Mouse (Mus musculus) embryo, embryonic 11.5 days (tissue): ENCODE measurements around the gene Hist1h4h.
"Not testable (repeated sequence)": the region's sequence is repeated elsewhere in the genome, so short reads cannot be mapped to it uniquely, and the experiment has no call there.

ENCODE experiments used
- DNase-seq: peaks from one replicate; pipeline ENCODE4 v3.0.0-alpha.2; 2012; ENCODE audit warnings: low read depth, low spot score

Gene Hist1h4h

DNA sequence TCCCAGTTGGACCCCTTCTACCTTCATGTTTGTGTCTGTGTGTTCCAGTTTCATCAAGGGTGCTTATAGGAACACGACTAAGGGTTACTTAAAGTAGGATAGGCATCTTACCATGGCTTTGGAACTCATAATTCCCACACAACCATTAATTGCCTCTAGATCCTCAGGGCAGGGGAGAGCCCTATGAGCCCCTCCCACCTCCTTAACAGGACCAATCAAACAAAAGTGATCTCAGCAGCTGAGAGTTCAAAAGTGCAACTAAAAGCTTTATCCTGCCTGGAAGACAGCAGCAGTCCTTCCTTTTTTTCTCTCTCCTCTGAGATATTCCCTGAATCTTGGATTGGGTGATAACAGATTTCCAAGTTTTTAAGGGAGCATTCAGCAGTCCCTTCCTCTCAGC lies 20.7 kb upstream of the Hist1h4h start:
- no peak for DNase-seq

DNA sequence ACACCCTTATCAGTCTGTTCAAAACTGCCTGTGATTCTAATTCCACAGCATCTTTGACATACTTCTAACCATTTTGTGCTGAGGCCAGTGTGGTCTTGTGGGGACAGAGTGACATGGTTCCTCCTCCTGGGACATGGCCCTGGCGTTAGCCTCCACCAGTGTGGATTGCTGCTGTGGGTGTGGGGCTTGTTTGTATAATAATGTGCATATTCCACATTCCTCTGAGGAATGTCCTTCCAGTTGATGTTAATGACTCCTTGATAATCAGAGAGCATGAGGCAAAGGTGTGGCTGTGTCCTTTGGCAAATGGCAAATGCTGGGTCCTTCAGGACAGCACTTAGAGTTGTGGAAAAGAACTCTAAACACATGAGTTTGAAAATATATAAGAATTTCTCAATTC lies 17.3 kb upstream of the Hist1h4h start:
- DNase-seq, result no peak

DNA sequence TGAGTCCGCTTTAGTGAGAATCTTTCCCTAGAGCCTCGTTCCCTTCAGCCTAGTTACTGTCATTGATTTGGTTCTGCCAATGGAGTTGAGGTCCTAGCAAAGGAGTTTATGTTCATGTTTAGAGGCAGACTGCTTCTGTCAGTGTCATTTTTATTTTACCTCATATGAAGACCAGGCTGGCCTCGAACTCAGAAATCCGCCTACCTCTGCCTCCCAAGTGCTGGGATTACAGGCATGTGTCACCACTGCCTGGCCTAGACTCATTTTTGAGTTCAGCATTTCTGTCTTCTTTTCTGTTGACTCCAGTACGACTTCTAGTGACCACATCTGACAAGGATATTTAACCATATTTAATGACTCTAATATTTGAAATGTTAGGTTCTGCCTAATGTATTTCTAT lies 15.6 kb upstream of the Hist1h4h start:
- no peak for DNase-seq

DNA sequence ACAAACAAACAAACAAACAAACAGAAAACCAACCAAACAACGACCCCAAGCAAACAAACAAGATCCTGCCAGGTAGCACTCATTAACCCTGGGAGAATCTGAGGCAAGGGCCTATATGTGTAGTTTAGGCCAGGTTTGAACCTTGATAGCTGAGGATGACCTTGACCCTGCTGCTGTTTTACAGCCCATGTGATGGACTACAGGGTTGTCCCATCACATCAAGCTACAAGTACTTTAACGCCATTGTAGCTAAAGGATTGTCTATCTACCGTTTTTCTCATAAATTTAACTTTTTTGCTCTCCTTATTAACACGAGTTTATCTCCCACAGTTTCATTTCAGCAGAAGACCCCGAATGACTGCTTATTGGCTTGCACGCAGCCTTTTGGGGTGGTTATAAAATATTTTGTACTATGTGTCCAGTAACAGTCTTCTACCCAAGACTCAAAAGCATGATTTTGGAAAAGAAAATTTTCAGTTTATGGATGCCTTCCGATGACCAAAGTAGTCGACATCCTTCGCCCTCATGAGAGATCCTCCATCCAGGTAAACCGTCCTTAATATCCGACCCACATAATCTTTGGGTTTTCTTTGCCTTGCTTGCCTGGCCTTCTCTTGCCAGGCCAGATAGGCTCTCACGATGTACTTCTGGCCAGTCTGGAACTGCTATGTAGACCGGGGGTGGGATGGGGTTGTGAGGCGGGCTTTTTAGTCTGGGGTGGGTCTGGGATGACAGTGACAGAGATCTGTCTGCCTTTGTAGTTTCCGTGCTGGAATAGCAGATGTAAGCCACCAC lies 14.8 kb upstream of the Hist1h4h start:
- DNase-seq, result no peak

DNA sequence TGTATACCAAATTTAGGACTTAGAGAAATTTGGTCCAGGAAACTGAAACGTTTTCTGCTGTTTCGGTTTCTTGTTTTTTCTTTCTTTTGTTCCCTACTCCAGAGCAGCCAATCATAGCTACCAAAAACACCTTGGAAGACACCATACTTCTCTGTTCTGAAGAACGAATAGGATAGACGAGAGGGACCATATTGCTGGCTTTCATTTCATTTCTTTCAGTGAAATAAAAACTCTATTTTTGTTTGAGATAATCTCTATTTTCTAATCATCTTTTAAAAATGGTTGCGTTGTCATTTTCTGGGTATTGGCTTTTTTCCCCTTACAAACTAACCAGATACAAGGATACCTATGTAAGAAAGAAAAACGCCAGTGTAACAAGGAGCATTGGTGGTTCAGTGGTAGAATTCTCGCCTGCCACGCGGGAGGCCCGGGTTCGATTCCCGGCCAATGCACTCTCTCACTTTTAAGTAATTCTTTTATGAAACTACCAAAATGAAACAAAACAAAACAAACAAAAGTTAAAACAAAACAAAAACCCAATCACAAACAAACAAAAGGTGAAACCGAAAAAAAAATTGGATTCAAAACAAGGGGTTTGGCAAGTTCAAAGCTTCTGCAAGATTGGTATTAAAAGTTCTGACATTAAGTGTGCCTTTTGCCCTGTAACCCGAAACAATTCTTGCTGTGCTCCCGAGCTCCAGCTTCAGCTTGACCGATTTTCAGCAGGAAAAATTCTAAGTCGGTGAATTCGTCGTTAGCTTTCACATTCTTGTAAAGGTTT lies 13.8 kb upstream of the Hist1h4h start:
- no peak for DNase-seq

DNA sequence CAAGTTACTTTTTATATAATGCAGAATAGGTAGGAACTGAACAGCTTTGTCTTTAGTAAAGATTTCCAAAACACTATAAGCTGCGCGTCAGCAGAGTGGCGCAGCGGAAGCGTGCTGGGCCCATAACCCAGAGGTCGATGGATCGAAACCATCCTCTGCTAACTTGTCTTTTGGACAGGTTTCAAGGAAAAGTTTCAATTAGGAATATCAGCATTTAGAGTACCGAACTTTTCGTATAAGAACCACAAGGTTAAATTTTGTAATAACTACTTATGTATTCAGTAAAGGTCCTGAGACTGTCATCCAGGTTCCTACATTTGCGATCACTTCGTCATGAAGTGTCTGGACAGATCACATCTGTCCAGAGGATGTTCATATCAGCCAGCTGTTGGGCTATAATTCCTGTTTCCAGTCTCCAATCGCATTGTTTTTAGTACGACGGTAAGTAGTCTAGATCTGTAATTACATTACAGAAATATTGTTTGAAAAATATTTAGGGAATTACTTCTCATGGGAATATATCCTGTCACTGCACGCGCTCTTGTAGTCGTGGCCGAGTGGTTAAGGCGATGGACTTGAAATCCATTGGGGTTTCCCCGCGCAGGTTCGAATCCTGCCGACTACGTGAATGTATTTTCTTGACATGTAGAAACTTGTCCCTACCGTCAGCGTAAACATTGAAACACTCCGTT lies 13.1 kb upstream of the Hist1h4h start:
- peak; percentile 79 for DNase-seq

DNA sequence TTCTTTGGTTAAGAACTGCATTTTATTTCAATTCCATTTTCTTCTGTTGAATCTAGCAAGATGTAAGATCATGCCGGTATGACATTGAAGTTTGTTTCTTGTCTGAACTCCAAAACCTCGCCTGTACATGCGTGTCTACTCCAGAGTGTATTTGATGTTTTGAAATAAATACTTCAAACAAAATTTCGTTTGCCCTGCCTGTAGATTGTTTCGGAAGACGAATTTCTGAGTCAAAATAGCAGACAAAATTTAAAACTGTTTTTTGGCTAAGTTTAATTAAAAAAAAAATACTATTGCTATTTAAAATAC lies 12.6 kb upstream of the Hist1h4h start:
- no peak for DNase-seq

DNA sequence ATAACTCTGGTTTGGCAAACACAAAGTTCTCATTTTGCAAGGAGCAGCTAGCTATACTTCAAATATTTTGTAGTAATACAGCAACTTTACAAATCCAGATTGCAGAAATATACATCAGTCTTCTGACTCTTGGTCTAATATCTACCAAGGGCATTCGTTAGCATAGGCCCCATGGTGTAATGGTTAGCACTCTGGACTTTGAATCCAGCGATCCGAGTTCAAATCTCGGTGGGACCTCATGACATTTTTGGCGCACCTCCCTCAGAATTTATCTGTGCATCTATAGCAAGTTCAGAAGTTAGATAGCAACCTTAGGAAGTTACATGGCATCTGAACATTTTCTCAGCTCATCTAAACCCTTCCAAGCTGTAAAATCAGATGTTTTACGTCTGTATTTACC lies 12.0 kb upstream of the Hist1h4h start:
- no peak for DNase-seq

DNA sequence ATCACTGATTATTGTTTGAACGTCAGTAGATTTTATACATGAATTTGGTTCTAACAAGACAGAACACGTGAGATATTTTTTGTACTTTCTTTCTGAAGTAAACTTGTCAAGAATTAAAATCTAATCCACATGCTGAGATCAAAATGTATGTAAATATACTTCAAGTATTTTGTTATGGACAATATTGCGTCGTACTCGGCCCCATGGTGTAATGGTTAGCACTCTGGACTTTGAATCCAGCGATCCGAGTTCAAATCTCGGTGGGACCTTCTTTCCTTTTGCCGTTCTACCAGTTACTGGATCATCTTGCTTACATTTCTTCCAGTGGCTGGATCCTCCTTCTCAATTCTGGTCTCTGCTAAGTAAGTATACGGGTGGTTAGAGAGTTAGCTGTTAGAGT lies 11.4 kb upstream of the Hist1h4h start:
- peak; percentile 70 for DNase-seq

DNA sequence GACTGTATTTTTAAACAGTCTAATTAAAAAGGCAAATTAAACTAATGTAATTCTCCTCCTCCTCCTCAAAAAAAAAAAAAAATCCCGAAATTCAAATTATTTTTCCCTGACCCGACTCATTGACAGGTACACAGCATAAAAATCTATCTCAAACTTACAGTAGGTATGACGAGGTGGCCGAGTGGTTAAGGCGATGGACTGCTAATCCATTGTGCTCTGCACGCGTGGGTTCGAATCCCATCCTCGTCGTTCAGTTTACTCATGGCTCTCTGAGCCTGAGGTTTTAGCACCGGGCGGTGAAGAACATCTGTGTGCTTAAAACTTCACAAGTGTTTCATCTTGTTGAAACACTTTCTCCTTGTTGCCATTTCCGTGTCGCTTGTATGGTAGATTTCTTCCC lies 9.1 kb upstream of the Hist1h4h start:
- no peak for DNase-seq

DNA sequence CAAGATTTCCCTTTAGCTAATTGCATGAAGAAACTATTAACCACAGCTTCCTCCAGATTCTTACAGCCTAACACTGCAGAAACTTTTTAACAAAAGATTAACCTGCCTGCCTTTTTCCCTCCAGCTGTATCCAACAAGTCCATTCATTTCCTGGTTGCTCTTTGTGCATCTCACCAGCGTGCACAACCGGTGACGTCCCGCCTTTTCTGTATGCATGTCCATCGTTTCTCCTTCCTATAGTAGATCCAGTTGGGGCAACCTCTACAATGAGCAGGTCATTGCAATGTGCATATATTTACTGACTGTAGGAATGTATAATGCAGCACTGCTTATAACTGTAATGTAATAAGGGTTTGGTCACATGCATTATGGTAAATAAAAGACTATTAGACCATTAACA lies 6.9 kb upstream of the Hist1h4h start:
- DNase-seq, result no peak

DNA sequence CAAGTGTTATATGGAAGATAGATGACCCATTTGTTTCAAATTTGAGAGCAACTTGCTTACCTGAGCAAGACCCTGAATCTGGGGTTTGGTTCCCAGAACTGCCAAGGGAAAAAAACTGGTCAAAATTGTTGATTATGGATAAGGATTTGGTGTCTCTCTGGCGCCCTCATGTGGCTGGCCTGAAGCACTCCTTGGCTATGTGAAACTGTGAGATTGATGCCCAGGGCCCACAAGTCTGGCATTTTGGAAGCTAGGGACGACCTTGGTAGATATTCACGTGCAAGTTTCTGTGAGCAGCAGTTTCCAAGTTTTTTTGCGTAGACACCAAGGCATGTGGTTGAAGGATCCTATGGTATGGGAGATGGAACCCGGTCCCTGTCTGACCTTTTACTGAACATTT lies 6.2 kb upstream of the Hist1h4h start:
- peak; percentile 79 for DNase-seq

DNA sequence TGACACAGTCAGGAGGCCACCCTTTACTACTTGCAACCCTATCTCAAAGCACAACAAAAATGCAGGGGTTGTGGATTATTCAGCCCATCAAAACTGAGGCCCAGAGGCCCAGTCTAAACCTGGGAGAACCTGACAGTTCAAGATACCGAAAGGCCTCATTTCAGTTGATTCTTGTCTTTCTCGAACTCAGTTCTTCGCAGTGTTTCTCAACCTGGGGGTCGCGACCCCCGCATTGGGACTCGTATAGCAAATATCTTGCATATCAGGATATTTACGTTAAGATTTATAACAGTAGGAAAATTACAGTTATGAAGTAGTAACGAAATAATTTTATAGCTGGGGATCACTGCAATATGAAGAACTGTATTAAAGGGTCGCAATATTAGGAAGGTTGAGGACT lies 4.9 kb upstream of the Hist1h4h start:
- no peak for DNase-seq

DNA sequence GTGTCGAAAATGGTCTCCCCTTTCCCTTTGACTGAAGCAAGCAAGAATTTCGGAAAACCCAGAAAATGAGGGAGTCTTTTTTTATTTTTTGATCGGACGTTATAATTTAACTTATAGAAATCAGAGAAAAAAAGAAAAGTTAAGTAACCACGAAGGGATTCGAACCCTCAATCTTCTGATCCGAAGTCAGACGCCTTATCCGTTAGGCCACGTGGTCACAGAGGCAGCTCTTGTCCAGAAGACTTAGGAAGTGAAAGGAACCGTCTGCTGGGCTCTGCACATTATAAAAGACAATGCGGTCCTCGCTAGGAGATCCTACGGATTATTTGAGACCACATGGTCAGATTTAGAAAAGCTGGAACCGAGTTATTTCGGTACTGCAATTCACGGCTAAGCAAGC lies 4.5 kb upstream of the Hist1h4h start:
- peak; percentile 87 for DNase-seq

DNA sequence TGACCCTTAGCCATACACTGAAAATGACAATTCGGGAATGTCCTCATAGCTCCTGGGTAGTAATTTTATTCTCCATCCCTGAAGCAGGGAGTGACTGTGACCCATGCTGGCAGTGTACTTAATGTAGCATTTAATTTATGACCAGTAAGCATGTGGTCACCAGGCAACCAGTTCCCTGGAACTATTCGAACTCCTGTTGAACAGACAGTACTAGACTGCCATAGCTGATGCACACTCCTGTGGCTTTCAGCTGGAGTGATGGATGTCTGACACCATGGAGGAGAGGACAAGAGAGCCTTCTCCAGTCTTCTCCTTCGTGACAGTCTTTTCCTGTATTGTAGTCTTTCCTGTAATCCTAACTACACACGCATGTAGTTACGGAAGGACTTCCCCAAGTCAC lies 1.8 kb upstream of the Hist1h4h start:
- no peak for DNase-seq

DNA sequence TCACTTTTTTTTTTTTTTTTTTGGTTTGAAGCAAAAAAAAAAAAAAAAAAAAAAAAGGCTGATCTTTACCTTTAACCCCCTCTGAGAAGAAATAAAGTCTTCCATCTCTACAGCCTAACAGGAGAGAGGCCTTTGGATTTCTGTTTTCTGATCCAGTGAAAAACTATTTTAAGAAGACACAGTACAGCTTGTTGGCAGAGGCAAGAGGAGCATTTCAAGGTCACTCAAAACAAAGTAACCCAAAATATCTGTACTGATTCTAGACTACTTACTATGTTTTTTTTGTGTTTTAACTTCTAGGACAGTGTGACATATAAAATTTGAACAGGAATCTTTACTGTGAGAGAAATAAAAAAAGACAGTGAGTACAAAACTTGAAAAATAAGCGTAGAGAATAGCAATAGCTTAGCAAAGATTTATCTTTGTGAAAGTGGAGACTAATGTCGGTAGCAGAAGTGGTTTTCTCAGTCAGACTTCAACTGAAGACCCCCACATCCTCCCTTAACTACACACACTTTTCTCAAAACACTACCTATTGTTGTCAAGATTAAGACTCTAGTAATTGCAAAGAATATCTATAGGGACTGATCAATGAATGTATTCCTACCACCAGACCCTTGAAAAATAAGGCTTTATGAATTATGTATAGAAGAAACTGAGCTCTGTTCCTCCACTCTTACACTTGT lies 1.2 kb upstream of the Hist1h4h start:
- no peak for DNase-seq

DNA sequence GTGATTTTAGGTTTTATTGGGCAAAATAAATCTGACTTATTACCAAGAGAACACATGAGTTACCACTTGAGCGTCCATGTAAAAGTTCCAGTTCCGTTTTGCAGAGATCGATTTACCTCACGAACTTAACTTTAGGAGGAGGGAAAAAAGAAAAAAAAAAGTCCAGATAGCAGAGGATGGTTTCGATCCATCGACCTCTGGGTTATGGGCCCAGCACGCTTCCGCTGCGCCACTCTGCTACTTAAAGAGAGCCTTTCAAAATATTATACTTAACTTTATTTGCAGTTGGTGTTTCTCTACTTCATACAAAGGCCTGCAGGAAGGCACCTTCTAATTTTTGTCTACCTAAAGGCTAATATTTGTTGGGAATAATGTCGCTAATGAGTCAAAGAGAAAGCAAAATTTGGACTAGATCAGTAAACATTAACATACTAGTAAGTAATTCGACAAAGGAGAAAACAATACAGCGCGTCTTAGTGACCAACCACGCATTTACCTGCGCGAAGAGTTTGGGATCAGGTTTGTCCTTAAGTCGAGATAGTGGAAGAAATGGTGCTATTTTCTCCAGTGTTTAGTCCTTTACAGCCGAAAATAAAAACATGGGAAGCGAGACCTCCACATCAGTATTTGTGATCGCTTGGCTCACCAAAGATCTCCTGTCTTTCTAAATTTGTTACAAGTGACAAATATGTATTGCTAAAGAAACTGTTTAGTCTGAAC lies 509 bp upstream of the Hist1h4h start:
- DNase-seq, result no peak

DNA sequence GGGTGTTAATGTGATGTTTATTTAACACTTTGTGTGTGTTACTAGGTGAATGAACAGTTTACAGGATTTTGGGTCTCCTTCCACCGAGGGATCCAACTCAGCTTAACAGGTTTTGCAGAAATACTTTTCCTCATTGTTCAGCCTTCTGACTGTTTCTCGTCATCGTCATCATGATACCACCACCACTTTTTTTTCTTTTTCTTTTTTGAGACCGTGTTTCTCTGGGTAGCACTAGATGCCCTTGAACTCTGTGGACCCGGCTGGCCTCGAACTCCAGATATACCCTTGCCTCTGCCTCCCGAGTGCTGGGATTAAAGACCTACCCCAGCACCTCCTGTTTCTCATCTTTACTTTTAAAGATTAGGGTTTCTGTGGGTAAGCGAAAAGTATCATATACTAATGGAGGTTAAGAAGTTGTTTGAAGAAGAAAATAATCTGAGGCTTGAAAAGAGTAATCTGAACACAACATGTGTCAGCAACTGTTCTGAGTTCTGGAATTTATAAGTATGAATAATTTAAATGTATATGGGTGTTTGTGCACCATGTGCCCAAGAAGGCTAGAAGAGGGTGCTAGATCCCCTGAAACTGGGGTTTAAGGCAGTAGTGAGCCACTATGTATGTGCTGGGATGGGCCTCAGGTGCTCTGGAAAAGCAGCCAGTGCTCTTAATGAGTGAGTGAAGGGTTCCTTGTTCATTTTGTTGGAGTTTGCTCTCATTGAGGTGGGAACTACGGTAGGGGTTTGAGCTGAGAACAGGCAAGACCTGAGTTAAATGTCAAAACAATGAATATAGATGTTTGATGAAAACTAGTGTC lies 1.6 kb downstream of the Hist1h4h start:
- DNase-seq, result no peak

DNA sequence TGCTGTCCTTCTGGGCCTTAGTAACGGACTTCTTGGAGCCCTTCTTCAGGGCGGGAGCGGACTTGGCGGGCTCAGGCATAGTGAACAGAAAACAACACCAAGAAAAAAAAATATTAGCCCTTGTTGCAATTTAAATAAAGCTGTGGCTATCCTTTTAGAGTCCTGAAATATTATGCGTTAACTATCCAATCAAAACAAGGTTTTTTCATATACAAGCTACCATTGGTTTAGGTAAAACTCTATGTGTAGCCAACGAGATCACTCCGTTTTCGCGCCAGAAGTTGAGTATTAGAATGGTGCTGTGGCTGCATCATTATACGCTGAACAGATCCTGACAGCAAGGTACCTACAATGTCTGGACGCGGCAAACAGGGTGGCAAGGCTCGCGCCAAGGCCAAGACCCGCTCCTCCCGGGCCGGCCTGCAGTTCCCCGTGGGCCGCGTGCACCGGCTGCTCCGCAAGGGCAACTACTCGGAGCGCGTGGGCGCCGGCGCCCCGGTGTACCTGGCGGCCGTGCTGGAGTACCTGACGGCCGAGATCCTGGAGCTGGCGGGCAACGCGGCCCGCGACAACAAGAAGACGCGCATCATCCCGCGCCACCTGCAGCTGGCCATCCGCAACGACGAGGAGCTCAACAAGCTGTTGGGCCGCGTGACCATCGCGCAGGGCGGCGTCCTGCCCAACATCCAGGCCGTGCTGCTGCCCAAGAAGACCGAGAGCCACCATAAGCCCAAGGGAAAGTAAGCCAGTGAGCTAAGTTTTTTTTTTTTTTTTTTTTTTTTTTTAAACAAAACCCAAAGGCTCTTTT lies 2.9 kb downstream of the Hist1h4h start, which contains the start of gene Hist1h2af:
Gene Hist1h2af, plus strand, starts transcription at position 347 of the 808 bp plus-strand sequence.
- DNase-seq, result not testable (repeated sequence)
